Mouse (Mus musculus) kidney, adult 2 months (tissue): ENCODE data around the gene Creld2.

Experiments used
- CTCF ChIP-seq: fragments of 200-500 bp; conservative IDR thresholded peaks from 2 replicates; pipeline ENCODE4 v1.5.1; 2011; ENCODE audit warnings: low read depth, mild to moderate bottlenecking, control low read depth, low read length, moderate library complexity, mixed read lengths; ENCODE audit not compliant: insufficient read depth, insufficient read length
- POLR2A ChIP-seq: fragments of 200-500 bp; IDR thresholded peaks from one replicate; pipeline ENCODE4 v1.6.1; 2011; ENCODE audit warnings: low read depth, low read length, control low read depth

GRCm38 (mm10) chr15:88855896-88856417 lies 36.5 kb downstream of the Creld2 start:
- no peak for TF ChIP-seq CTCF
- TF ChIP-seq POLR2A: no peak
